Mouse (Mus musculus): ENCODE data around the gene Mre11a.
"Not testable (repeated sequence)": the region's sequence is repeated elsewhere in the genome, so short reads cannot be mapped to it uniquely, and the experiment has no call there.

- TF ChIP-seq CTCF (IDR thresholded peaks at IDR 0.05; ENCODE audit: low read depth, low read length); GATA2 (IDR thresholded peaks at IDR 0.05; ENCODE audit: borderline replicate concordance, low read depth, low read length): not testable (repeated sequence)
Observed at GRCm38 (mm10) chr9:14876566-14876965, 92.1 kb downstream of the Mre11a start.
